Comparison of ENCODE assay signal across 12 mouse cellular contexts in the genomic region with DNA sequence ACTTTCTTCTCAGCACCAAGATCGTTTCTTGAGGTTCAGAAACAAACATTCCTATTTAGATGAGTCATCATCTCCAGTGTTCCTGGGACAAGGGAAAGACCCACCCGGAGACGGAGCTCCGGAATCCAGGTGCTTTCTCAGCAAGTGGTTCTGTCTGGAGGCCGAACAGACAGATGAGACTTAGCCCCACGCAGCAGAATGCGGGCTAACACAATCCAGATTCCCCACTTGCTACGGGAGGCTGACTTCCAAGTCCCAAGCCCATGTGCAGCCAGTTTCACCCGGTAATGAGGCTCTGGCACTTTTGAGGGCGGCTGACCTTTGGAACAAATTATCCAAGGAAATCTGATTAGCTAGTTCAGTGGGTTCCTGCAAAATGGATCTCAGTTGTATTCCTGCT.
A peak's percentile ranks its signal among the peaks of the same experiment; 100 is the strongest.
DNase-seq lines count a peak whose midpoint lies in the region; ATAC-seq lines count a peak whose summit lies in the region.
"Had no signal": no experiment of that assay in that cellular context is flagged by ENCODE, and none has a peak within 500 bp of the region (broad histone marks: within the 10 kb centered on the region; RNA-seq: fewer than 3 reads in every experiment).

No protein-coding gene starts in this region.

- 56% methylated on average over 10 of the region's 10 CpGs for WGBS in kidney, embryonic 14.5 days
- WGBS in embryonic facial prominence, embryonic 10.5 days = 38% methylated on average over 10 of the region's 10 CpGs

- no peaks in the 10 kb centered on the region for H3K27me3 ChIP-seq in kidney, embryonic 14.5 days (ENCODE audit: control insufficient read depth, insufficient read depth, low read length)
- H3K27me3 ChIP-seq in embryonic facial prominence, embryonic 10.5 days (replicated peaks; ENCODE audit: low read depth, poor library complexity, severe bottlenecking) = no peaks in the 10 kb centered on the region
- H3K27me3 ChIP-seq: heart, embryonic 13.5 days; hindbrain, embryonic 15.5 days; lung, embryonic 15.5 days had no signal

- H3K4me3 ChIP-seq in kidney, embryonic 14.5 days (ENCODE audit: low read length) = no peak overlapping the region
- no peak overlapping the region for H3K4me3 ChIP-seq in embryonic facial prominence, embryonic 10.5 days
- H3K4me3 ChIP-seq: heart, embryonic 13.5 days; hindbrain, embryonic 15.5 days; lung, embryonic 15.5 days had no signal

- no peaks in the 10 kb centered on the region for H3K4me1 ChIP-seq in kidney, embryonic 14.5 days (ENCODE audit: control insufficient read depth, insufficient read depth, low read length)
- peaks cover 15% of the 10 kb centered on the region for H3K4me1 ChIP-seq in embryonic facial prominence, embryonic 10.5 days
- H3K4me1 ChIP-seq: heart, embryonic 13.5 days; lung, embryonic 15.5 days had no signal

- H3K4me2 ChIP-seq in kidney, embryonic 14.5 days (replicated peaks; ENCODE audit: low read depth, low read length) = no peak overlapping the region
- H3K4me2 ChIP-seq: heart, embryonic 13.5 days; hindbrain, embryonic 15.5 days; lung, embryonic 15.5 days; midbrain, embryonic 11.5 days had no signal

- H3K9me3 ChIP-seq in kidney, embryonic 14.5 days (ENCODE audit: control insufficient read depth, low read length) = no peaks in the 10 kb centered on the region
- no peaks in the 10 kb centered on the region for H3K9me3 ChIP-seq in embryonic facial prominence, embryonic 10.5 days
- H3K9me3 ChIP-seq: heart, embryonic 13.5 days; hindbrain, embryonic 15.5 days; lung, embryonic 15.5 days had no signal

- H3K27ac ChIP-seq in kidney, embryonic 14.5 days (ENCODE audit: low read depth, low read length) = no peak overlapping the region
- H3K27ac ChIP-seq in embryonic facial prominence, embryonic 10.5 days (replicated peaks) = no peak overlapping the region
- H3K27ac ChIP-seq: heart, embryonic 13.5 days; hindbrain, embryonic 15.5 days; lung, embryonic 15.5 days had no signal

- DNase-seq in kidney, adult 11 months = peak; percentile 6
- DNase-seq in embryonic facial prominence, embryonic 10.5 days (ENCODE audit: low spot score) = peak; percentile 70
- peak; percentile 33 for DNase-seq in kidney, adult 9 months
- DNase-seq in adrenal gland, postnatal 4 days (ENCODE audit: low spot score in 2 of 2) = no peak
- no peak for DNase-seq in adrenal gland, postnatal 25 days
- DNase-seq: thymus, postnatal 4 days had no signal

- no peak overlapping the region for H3K9ac ChIP-seq in kidney, embryonic 14.5 days (ENCODE audit: low read depth, low read length)
- H3K9ac ChIP-seq: heart, embryonic 13.5 days; hindbrain, embryonic 15.5 days; lung, embryonic 15.5 days had no signal

- no peaks in the 10 kb centered on the region for H3K36me3 ChIP-seq in kidney, embryonic 14.5 days (ENCODE audit: control insufficient read depth, insufficient read depth, low read length)
- H3K36me3 ChIP-seq in embryonic facial prominence, embryonic 10.5 days (replicated peaks) = no peaks in the 10 kb centered on the region
- H3K36me3 ChIP-seq: heart, embryonic 13.5 days; hindbrain, embryonic 15.5 days; lung, embryonic 15.5 days had no signal

- ATAC-seq in kidney, embryonic 14.5 days (ENCODE audit: low FRiP score, low TSS enrichment) = no peak
- no peak for ATAC-seq in granulocyte monocyte progenitor cell, adult 5-6 weeks (replicated peaks; ENCODE audit: poor library complexity, severe bottlenecking)

Comparison
In these comparisons a context has a peak if more than half of its experiments do, and no peak if none do; other contexts are left out.
1. DNase-seq: peak in kidney, adult 11 months (single experiment), embryonic facial prominence, embryonic 10.5 days (single experiment) and kidney, adult 9 months (single experiment); none in adrenal gland, postnatal 4 days (0 of 2) and adrenal gland, postnatal 25 days (single experiment).